Mouse (Mus musculus): ENCODE measurements around the gene Rpe. TPM values are rescaled to one million over a fixed set of nuclear protein-coding genes. Genes with fewer than 3 reads are reported as not detected.
A peak's percentile ranks its signal among the peaks of the same experiment; 100 is the strongest.
"Not testable (repeated sequence)": the region's sequence is repeated elsewhere in the genome, so short reads cannot be mapped to it uniquely, and the experiment has no call there.

The Rpe gene
- total RNA-seq (2015; ENCODE audit: low replicate concordance) (20.1 and 24.2 TPM in 2 replicates), total RNA-seq (2017; ENCODE audit: low replicate concordance) (21.6 and 30.9 TPM in 2 replicates)

- peak; percentile 99 for ATAC-seq (replicated peaks; ENCODE audit: low FRiP score, poor library complexity, severe bottlenecking)
Observed at GRCm38 (mm10) chr1:66700693-66701575, at the start of gene Rpe. TSS of gene Rpe (plus strand) at chr1:66700831.

- ATAC-seq (replicated peaks; ENCODE audit: low FRiP score, poor library complexity, severe bottlenecking) = no peak
Observed at GRCm38 (mm10) chr1:66655119-66655746, 45.4 kb upstream of the Rpe start.

GRCm38 (mm10) chr1:66655747-66656119 is 44.9 kb upstream of the Rpe start:
- ATAC-seq (replicated peaks; ENCODE audit: low FRiP score, poor library complexity, severe bottlenecking) = no peak

GRCm38 (mm10) chr1:66671475-66671874 is 29.2 kb upstream of the Rpe start:
- no peak for ATAC-seq (replicated peaks; ENCODE audit: low FRiP score, poor library complexity, severe bottlenecking)

GRCm38 (mm10) chr1:66672812-66673211 is 27.8 kb upstream of the Rpe start:
- ATAC-seq (replicated peaks; ENCODE audit: low FRiP score, poor library complexity, severe bottlenecking) = no peak

GRCm38 (mm10) chr1:66677928-66678327 is 22.7 kb upstream of the Rpe start:
- ATAC-seq (replicated peaks; ENCODE audit: low FRiP score, poor library complexity, severe bottlenecking) = no peak

GRCm38 (mm10) chr1:66678662-66679061 is 22.0 kb upstream of the Rpe start:
- ATAC-seq (replicated peaks; ENCODE audit: low FRiP score, poor library complexity, severe bottlenecking) = no peak

GRCm38 (mm10) chr1:66682974-66683373 is 17.7 kb upstream of the Rpe start:
- no peak for ATAC-seq (replicated peaks; ENCODE audit: low FRiP score, poor library complexity, severe bottlenecking)

- no peak for ATAC-seq (replicated peaks; ENCODE audit: low FRiP score, poor library complexity, severe bottlenecking)
Observed at GRCm38 (mm10) chr1:66691772-66692171, 8.9 kb upstream of the Rpe start.

GRCm38 (mm10) chr1:66692308-66692707 is 8.3 kb upstream of the Rpe start:
- no peak for ATAC-seq (replicated peaks; ENCODE audit: low FRiP score, poor library complexity, severe bottlenecking)

- ATAC-seq (replicated peaks; ENCODE audit: low FRiP score, poor library complexity, severe bottlenecking) = no peak
Observed at GRCm38 (mm10) chr1:66692780-66693392, 7.7 kb upstream of the Rpe start.

GRCm38 (mm10) chr1:66694266-66694665 is 6.4 kb upstream of the Rpe start:
- no peak for ATAC-seq (replicated peaks; ENCODE audit: low FRiP score, poor library complexity, severe bottlenecking)

- ATAC-seq (replicated peaks; ENCODE audit: low FRiP score, poor library complexity, severe bottlenecking) = no peak
Observed at GRCm38 (mm10) chr1:66695296-66695695, 5.3 kb upstream of the Rpe start.

GRCm38 (mm10) chr1:66699630-66700029 is 1.0 kb upstream of the Rpe start:
- ATAC-seq (replicated peaks; ENCODE audit: low FRiP score, poor library complexity, severe bottlenecking) = not testable (repeated sequence)

GRCm38 (mm10) chr1:66700149-66700692 is 410 bp upstream of the Rpe start:
- no peak; the same call in 1 of the 2 replicates for ATAC-seq (replicated peaks; ENCODE audit: low FRiP score, poor library complexity, severe bottlenecking)

- ATAC-seq (replicated peaks; ENCODE audit: low FRiP score, poor library complexity, severe bottlenecking) = no peak
Observed at GRCm38 (mm10) chr1:66701576-66701940, 927 bp downstream of the Rpe start.

- ATAC-seq (replicated peaks; ENCODE audit: low FRiP score, poor library complexity, severe bottlenecking) = no peak
Observed at GRCm38 (mm10) chr1:66702623-66703345, 2.2 kb downstream of the Rpe start.

- no peak for ATAC-seq (replicated peaks; ENCODE audit: low FRiP score, poor library complexity, severe bottlenecking)
Observed at GRCm38 (mm10) chr1:66704523-66704922, 3.9 kb downstream of the Rpe start.

GRCm38 (mm10) chr1:66712859-66713258 is 12.2 kb downstream of the Rpe start:
- ATAC-seq (replicated peaks; ENCODE audit: low FRiP score, poor library complexity, severe bottlenecking) = no peak

- no peak for ATAC-seq (replicated peaks; ENCODE audit: low FRiP score, poor library complexity, severe bottlenecking)
Observed at GRCm38 (mm10) chr1:66730581-66730980, 29.9 kb downstream of the Rpe start.
